Mouse (Mus musculus): ENCODE measurements around the gene Suv39h1.

Gene Suv39h1

GRCm38 (mm10) chrX:8033009-8033408 is 41.6 kb downstream of the Suv39h1 start:
- no peak for DNase-seq (ENCODE audit: inconsistent age in 2 of 2, low spot score in 1 of 2)

GRCm38 (mm10) chrX:8026811-8027210 is 47.7 kb downstream of the Suv39h1 start:
- DNase-seq (ENCODE audit: inconsistent age in 2 of 2, low spot score in 1 of 2) = no peak

GRCm38 (mm10) chrX:8024795-8025194 is 49.8 kb downstream of the Suv39h1 start:
- no peak for DNase-seq (ENCODE audit: inconsistent age in 2 of 2, low spot score in 1 of 2)

DNA sequence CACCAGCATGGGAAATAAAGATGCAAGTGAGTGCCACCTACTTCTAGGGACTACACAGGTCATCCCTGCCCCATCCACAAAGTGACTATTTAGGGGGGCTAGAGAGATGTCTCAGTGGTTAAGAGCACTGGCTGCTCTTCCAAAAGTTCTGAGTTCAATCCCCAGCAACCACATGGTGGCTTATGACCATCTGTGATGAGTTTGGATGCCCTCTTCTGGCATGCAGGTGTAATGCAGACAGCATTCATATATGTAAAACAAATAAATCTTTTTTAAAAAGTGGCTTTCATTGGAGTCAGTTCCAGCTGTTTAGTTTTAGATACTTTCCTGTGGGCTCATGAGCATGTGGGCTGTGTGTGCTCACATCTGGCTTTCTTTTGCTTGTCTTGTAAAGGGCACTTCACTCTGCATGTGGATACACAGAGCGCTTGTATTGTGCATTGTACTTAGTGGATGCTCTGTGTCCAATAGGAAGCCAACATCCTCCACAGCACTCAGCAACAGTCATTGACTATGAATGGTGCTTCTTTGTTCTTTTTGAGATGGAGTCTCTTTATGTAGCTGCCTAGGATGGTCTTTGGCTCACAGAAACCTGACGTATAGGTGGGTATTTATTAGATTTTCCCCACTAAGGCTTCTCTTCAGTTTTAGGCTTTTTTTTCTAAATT is 54.3 kb downstream of the Suv39h1 start:
- DNase-seq (ENCODE audit: inconsistent age in 2 of 2, low spot score in 1 of 2) = no peak

DNA sequence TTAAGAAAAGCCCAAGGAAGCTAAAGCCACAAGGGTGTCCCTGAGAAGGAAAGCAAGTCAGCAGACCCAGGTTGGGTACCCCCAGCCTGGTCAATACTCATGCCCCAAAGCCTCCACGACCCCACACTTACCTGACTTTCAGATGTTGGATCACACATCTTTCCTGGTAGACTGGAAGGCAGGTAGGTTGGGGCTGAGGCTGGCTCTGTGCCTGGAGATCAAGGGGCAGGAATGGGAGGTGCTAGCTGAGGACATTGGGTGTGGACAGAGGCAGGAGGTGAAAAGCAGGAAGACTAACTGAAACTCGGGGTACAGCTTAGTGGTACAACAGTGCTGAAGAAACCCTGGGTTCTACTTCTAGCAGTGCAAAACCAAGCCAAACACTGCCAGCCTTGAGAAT is 56.3 kb downstream of the Suv39h1 start, which contains the start of gene Glod5:
TSS of gene Glod5 (minus strand) at position 207 of the 400 bp plus-strand sequence.
- no peak for DNase-seq (ENCODE audit: inconsistent age in 2 of 2, low spot score in 1 of 2)

DNA sequence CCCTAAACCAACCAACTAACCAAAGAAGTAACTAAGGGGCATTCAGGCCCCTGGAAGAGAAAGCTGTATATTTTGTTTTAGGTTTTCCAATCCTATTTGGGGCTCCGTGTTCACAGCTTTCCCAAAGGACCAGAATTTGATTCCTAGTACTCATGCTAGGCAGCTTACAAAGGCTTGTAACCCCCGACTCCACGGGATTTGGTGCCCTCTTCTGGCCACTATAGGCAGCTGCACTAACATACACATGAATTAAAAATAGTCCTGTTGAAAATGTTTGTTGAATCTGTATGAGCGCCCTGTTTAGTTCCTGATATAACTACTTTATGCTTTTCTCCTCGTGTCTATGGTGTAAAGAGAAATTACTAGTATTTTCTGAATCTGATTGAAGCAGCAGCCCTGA is 57.4 kb downstream of the Suv39h1 start:
- peak; percentile 21 to 69 for DNase-seq (ENCODE audit: inconsistent age in 2 of 2, low spot score in 1 of 2)

- DNase-seq (ENCODE audit: inconsistent age in 2 of 2, low spot score in 1 of 2) = peak in 1 of 2 experiments; percentile 32
Observed at GRCm38 (mm10) chrX:8015675-8016074, 58.9 kb downstream of the Suv39h1 start.

GRCm38 (mm10) chrX:8013569-8014314 is 60.8 kb downstream of the Suv39h1 start:
- DNase-seq (ENCODE audit: inconsistent age in 2 of 2, low spot score in 1 of 2) = no peak

- DNase-seq (ENCODE audit: inconsistent age in 2 of 2, low spot score in 1 of 2) = no peak
Observed at GRCm38 (mm10) chrX:8013157-8013556, 61.4 kb downstream of the Suv39h1 start.
